Mouse (Mus musculus): ENCODE measurements at regions not wholly inside any gene's neighbourhood (a gene's known extent, or its start where the extent isn't known, plus 50 kb on each side); places are given as distances from the start of the nearest gene placed in this dataset.

DNA sequence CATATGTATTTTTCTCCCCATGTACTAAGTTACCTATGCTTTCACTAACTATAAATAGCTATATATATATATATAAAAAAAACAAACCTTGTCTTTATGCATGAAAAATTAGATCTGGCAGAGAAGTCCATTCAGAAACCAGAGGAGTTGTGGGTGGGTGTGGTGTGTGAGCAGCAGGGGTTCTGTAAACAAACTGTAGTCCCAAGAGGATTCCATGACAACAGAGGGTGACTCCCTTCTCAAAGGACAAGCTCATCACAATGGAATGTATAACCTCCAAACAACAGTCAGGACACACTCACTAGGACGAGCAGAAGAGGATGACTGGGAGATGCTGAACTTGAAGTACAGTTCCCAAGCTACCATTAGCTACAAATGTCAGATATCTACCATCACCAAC is 74.4 kb upstream of the Igf1r start:
- no peak for TF ChIP-seq EP300 (IDR thresholded peaks at IDR 0.05; ENCODE audit: low read depth)
- no peak for TF ChIP-seq CTCF (IDR thresholded peaks at IDR 0.05; ENCODE audit: low read depth)

Data from liver, embryonic 14.5 days (tissue).